Mouse (Mus musculus) neural tube, embryonic 10.5 days (tissue): ENCODE measurements around the gene Zic1.
A peak's percentile ranks its signal among the peaks of the same experiment; 100 is the strongest.

ENCODE experiments used
- DNase-seq: peaks from one replicate; pipeline ENCODE4 v3.0.0-alpha.2; 2017; ENCODE audit warnings: low spot score; ENCODE audit errors: extremely low spot score

The Zic1 gene

DNA sequence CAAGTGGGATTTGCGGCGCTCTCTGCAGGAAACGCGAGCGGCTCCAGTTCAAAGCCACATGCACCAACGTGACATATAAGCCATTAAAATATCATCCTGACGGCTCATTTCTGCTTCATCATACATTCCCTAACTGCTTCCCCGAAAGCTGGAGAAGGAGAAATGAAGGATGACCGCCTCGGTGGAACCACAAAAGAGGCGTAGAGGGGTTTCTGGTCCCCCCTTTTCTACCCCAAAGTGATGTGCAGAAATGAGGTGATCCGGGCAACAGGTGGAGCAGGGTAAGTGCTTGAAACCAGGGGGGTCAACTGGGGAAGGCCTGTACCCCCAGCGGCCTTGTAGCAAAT, 3.3 kb upstream of the Zic1 start:
- DNase-seq, result no peak

DNA sequence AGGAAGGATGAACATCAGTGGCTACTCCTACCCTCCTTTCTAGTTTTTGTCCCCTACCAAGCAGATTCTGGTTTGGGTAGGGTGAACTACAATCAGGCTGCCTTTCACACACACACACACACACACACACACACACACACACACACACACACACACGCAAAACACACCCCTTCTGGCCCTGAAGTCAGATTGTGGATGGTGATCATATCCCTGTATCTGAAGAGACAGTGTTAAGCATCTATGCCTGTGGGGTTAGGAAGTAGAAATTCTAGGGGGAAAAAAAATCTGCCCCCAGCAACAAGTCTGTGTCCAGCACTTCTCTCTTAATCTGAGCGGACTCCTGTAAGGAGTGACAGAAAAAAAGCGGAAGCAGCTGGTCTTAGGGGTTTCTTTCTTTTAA, 2.5 kb upstream of the Zic1 start:
- DNase-seq, result peak; percentile 53

DNA sequence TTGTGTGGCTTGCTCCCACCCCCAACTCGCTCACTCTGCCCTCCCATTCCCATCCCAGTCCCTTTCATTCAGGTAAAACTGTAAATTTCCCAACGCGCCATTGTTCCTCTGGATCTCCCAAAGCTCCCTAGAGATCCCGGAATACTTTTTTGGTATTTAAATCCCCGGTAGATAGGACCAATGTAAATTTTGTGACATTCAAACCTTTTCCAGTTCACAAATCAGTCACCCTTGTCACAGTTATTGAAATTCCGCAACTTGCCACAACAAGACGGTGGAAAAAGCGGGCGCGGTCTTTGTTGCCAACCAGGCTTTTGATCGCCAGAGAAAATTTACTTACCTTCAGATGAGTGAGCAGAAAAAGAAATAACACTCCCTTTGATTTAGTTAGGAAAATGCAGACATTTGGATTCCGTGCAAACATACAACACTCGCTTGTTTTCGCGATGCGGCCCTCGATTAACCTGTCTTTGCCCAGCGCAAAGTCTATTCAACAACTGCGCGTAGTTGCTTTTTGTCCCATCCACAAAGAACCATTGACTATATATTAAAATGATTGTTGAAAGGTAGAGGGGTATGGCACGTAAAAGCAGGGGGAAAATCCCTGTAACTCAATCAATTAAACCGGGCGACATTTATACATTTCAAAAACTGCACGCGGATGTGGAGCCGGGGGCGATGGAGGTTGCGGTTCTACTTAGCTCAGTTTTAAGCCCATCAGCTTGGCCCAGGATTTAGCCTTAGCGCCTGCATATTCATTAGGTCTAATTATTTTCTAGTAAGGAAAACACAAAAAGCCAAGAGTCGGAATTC, 1.6 kb upstream of the Zic1 start:
- DNase-seq, result peak; percentile 59

DNA sequence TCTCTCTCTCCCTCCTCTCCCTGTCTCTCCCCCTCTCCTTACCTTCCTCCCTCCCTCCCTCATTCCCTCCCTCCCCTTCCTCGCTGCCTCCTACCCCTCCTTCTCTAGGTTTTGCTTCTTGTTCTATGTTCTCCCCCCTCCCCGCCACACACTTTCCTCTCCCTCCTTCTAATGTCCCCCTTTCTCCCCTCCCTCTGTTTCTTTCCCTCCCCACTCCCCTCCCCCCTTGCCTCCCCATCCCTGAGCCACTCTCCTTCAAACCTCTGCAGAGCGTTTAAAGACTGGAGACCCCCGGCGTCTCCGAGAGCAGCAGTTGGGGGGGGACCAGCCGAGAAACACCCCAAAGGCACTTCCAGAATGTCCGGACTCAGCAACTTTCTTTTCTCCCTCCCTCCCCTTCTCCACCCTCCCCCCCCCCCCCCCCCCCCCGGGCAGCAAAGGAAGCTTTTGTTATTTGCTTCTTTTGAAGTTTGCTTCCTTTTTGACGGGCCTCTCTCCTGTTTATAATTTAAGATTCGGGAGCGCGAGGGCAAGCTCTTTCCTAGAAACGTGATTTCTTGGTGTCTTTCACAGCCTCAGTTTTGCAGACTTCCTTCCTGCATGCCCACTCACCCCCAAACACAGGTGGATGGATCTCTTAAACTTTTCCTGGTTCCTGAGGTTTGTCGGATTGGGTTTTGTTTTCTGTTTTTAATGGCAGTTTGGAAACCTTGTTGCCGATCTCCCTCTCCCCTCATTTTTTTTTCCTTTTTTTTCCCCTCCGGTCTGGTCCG, 802 bp upstream of the Zic1 start:
- peak; percentile 61 for DNase-seq

DNA sequence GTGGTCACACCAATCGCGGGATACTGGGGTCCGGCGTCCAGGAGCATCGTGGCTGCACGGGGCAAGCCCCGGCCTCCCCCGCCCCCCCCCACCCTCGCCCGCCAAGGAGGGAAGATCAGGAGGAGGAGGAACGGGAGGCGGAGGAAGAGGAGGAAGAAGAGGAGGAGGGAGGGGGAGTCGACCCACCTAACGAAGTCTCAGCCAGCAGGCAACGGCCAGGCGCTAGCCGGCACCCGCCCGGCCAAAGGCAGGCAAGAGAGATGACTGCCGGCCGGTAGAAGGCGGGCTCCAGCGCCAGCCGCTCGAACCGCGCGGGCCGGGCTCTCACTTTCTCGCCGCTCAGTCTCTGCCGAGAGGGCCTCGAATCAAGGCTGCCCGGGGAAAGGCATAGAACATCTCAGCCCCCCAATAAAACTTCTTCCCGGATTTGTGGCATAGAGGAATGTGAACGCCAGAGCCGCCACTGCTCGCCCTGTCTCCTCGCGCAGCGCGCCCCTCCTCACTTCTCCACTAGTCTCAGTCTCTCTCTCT, 574 bp downstream of the Zic1 start:
- DNase-seq, result peak; percentile 79

DNA sequence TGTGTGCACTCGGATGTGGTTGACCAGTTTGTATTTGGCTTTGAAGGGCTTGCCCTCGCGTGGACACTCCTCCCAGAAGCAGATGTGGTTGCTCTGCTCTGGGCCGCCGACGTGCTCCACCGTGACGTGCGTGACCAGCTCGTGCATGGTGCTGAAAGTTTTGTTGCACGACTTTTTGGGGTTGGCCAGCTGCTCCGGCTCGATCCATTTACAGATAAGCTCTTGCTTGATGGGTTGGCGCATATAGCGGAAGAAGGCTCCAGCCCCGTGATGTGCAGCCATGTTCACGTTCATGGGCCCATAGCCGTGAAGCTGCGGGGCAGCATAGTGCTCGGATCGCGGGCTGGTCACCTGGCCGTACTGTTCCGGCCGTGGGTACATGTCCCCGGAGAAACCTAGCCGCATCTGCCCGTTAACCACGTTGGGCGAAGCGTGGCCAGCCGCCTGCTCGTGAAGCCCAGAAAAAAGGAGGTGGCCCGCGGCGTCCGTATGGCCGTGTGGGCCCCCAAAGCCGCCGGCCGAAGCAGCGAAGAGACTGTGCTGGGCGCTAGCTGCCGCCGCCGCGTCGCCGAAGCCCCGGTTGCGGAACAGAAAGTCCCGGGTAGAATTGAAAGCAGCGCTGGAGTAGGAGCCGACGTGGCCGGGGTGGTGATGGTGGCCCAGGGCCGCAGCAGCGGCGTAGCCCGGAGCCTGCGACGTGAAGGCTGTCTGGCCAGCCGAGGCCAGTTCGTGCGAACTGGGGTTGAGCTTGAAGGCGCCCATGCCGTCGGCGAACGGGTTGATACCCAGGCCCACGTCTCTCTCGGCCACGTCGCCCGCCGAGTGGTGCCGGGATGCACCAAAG, 1.3 kb downstream of the Zic1 start:
- DNase-seq, result peak; percentile 81

DNA sequence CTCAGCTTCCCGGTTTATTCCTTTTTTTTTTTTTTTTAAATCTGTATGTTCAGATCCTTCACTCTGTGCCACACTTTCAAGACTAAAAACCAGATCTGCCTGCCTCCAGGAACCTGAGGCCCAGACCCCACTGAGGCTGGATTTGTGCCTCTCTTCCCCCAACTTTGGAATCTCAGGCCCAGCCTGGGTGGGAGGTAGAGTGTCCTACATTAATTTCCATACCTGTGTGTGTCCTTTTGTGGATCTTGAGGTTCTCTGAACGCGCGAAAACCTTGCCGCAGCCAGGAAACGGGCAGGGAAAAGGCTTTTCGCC, 1.8 kb downstream of the Zic1 start:
- DNase-seq, result no peak

DNA sequence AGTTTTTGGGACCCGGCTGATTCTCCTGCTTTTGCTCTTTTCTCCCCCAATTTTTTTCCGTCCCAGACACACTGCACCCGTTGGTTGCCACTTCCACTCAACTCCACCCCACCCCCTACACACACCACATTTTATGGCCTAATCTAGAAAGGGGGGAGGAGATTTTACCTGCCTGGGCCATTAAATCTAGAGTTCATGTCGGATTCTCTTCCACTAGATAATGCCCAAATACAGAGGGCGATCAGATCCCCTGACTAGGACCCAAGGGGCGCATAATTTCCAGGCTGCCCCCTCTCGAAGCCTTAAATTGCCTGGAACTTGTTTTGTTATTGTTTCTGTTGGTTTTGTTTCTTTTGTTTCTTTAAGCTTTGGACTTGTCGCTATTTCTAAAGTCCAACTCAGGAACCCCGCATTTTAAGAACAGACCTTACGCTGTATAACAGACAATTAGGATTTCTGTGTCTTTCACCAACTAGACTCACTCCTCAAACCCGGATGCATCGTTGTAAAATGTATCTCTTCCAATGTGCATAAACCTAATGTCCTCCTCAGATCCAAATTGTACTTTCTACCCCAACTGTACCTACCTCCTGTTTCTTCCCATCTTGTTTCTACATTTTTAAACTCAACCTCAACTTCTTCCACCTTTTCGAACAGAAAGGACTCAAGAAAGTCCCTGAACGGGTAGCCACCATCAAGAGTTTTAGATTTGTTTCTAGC, 2.4 kb downstream of the Zic1 start:
- peak; percentile 49 for DNase-seq

DNA sequence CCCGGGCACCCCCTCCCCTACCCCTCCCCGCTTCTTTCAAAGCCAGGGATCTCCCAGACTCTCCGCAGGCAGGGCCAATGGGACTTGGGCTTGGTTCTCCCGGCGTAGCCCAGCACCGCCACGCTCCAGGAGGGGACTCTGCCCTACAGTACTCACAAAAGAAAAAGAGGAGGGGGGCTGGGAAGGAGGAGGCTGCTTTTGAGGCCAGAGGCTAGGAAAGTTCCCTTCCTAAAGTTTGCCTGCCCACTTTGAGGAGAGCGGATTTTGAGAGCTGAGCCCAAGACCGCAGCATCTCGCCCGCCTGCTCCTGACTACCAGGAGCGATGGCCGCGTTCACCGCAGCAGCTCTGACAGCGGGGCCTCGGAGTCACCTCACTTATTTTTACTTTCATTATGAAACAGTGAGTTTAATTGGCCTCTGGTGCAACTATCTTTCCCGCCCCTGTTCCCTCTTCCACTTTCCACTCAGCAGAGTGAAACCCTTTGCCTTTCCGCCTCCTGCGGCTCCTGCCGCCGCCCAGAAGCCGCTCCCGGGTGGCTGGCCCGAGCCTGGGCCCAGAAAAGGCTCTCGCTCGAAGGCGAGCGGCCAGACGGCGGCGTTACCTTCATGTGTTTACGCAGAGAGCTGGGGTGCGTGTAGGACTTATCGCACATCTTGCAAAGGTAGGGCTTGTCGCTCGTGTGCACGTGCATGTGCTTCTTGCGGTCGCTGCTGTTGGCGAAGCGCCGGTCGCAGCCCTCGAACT, 3.6 kb downstream of the Zic1 start, which contains the start of gene Zic4:
Gene Zic4, plus strand, starts transcription at position 558 of the 746 bp plus-strand sequence.
- DNase-seq, result peak; percentile 81

DNA sequence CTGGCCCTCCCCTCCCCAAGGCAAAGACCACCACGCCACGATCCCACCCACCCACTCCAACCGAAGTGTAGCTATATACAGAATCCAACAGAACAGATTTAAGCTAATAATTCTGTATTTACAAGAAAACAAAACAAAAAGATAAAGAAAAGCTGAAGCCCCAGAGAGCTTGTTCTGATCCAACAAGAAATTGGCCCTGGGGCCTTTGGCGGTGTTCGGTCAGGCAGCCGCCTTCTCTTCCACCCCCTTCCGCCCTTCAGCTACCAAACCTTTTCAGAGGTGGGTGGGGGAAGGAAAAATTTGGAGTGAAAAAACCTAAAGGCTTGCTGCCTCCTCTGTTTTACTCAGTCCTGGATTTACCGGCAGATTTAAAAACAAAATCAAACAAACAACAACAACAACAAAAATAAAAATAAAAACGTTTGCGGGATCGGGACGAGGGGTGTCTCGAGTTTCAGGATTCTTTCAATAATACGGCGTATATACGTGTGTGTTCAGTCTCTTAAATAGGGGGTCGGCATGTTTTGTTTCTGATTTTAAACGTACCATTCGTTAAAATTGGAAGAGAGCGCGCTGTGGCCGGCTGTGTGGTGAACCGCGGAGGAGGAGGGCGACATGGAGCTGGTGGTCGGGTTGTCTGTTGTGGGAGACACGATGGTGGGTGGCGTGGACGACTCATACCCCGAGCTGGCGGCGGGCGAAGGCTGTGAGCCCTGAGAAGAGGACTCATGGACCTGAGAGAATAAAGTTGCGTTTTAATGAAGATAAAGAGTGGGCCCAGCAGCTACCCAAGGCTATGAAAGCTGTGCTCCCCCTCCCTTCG, 4.4 kb downstream of the Zic1 start:
- DNase-seq, result peak; percentile 54

DNA sequence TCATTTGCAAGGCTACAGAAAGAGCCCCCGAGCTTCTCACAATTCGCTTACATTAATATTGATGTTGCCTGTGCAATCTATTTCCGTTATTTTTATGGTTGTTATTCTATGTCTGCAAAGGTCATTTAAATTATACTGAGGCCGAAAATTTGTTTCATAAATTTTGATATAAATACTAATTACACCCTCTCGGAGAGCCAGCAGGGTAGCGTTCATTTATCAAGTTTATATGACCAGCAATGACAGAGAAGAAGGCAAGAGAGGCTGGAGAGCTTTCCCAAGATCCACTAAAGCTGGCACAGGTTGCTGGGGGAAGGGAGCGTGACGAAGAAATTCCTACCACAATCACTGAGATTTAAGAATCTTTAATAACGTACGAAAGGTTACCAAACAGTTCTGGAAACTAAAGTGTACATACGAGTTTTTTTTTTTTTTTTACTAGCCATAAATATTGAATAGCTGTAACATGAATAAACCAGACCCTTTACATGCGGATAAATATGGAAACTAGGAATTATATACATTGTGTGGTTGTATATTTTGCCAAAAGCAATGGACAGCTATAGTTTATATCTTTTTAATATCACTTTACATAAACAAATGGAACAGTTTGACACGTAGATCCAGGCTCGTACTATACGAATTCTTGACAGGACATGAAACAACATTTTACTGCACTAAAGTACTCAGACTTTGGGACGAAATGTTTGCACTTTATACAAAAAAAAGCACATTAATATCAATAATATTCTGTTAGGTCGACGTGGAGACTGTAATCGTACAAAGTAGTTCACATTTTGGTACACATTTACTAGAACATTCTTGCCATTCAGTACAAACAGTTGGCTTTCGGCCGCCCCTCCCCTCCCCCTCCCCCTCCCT, 5.2 kb downstream of the Zic1 start:
- no peak for DNase-seq

DNA sequence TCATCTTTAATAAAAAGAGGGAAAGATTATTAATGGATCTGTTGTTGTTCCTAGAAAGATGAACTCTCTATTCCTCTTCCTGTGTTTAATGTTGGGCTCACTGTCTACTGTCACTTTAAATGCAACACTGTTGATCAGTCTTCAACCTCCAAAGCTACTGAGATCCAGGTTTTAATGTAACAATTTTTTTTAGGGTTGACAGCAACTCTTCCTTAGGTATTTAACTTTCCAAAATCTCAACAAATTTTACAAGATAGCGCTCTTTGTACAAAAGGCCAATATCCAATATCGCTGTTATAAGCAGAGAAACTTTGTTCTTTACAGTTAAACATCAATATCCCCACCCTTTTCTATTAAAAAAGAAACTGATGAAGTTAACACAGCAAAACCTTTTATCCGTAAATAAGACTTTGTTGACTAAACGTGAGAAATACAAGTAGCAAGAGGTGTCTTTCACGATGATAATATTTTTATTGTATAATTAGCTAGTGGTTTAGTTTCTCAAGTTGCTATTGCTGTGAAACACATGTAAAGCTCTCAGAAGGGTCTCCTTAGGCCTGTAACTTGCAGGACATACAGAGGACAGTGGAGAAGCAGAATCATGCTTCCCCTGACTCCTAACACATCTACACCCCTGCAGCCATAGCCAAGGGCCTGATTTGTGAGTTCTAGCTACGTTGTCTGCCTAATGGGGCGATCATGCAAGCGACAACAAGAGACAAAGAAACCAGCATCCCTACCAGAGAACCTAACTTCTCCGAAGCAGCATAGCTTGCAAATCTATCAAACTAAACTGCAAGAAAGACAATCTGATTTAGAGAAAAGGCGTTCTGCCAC, 6.5 kb downstream of the Zic1 start:
- peak; percentile 53 for DNase-seq

DNA sequence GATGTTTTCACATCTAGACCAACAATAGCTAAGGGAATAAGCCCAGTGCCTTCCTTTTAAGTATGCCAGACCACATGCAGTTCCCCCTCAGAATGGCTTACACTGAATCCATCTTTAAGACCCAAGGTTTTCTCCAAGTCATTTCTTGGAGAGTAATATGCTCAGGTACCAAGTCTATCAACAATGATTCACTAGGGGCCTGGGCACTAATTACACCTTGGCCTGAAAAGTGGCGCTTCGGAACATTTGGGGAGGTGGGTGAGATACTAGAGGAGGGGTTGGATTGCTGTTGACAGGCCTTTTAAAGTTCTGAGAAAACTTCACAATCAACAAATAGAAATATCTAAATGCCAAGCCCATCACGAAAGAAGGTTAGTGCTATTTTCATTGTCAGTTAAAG, 8.3 kb downstream of the Zic1 start:
- DNase-seq, result no peak

DNA sequence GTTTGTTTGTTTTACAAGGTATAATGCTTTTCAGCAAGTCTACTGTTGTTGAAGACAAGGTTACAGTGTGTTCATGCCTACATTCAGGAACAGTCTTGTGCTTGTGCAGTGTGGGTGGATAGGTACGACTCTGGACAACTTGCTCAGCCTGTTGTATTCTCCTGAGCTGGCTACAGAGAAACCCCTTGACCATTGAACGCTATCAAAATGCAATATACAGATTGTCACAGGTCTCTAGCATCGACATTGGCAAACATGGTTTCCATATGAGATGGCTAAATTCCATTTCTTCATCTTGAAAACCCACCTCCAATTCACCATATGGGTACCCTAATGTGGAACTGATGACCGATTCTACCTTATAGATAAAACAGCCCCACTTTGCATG, 9.3 kb downstream of the Zic1 start:
- no peak for DNase-seq

DNA sequence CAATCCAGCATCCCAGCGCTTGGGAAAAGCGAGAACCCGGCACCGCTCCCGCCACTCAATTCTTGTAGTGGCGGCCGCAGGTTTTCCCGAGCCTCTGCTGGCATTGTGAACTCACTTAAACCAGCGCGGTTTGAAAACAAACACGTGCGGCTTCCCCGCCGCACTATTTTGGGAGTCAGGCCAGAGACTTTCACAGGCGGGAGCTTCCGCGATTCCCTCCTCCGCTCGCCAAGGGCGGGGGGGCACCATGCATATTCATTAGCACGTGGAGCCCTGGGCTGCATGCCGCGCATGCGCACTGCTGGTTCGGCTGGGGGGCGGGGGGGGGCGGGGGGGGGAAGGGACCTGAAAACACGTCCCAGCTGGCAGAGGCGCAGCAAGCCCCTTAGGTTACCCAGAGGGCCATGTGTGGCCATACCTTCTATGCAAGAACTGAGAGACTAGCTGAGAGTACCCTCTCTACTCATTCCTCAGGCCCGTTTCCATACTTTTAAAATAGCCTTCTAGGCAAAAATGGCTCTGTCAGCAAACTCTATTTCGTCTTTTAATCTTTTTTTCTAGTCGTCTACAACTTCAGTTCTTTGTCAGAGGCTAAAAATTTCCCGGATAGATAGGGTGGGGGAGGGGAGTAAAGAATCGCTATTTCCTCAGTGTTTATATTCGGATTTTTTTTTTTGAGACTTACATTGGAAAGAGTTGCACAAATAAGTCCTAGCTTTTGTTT, 9.8 kb downstream of the Zic1 start:
- peak; percentile 86 for DNase-seq

DNA sequence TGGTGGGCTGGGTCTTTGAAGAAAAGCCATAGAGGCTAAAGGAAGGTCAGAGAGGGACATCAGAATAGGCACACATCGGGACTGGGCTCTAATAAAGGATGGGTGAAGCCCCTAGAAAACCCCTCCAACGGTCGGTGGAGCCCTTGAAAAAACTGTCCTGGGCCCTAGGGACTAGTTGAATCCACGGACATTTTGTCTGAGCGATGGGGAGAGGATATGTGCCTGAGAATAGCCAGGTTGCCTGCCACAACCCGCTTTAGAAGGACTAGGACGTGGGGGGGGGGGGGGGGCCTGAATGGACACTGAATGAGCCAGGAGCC, 10.4 kb downstream of the Zic1 start:
- no peak for DNase-seq
